ENCODE assay signal across 29 mouse cellular contexts in genomic region chr10:116480988-116481387, GRCm38 (mm10). TPM values are rescaled to one million over a fixed set of nuclear protein-coding genes. Genes with fewer than 3 reads are reported as not detected.
DNase-seq lines count a peak whose midpoint lies in the region; ATAC-seq and TF ChIP-seq lines count a peak whose summit lies in the region.
"Had no signal": no experiment of that assay in that cellular context is flagged by ENCODE, and none has a peak within 500 bp of the region (broad histone marks: within the 10 kb centered on the region; RNA-seq: fewer than 3 reads in every experiment).

No protein-coding gene starts in this region.

- no peak for DNase-seq in gastrocnemius, adult 2 months
- no peak for DNase-seq in gastrocnemius, postnatal 4 days (ENCODE audit: low spot score in 2 of 2)
- DNase-seq in kidney, postnatal 0 days (ENCODE audit: low spot score), result no peak
- no peak for DNase-seq in kidney, postnatal 4 days
- no peak for DNase-seq in lung, embryonic 14.5 days
- DNase-seq in lung, adult 2 months, result no peak
- no peak for DNase-seq in spleen, adult 12 weeks (ENCODE audit: low spot score)
- DNase-seq: adrenal gland, postnatal 36 days; cerebellum, adult 8-10 months; cerebellum, postnatal 25 days; gastrocnemius, postnatal 36 days; heart, postnatal 10 days; kidney, postnatal 36 days; lung, postnatal 4 days; thymus, postnatal 36 days had no signal

- no peak overlapping the region for H3K4me2 ChIP-seq in kidney, postnatal 0 days (ENCODE audit: low read length)
- no peak overlapping the region for H3K4me2 ChIP-seq in lung, embryonic 14.5 days
- H3K4me2 ChIP-seq: embryonic facial prominence, embryonic 15.5 days; forebrain, embryonic 13.5 days; heart, embryonic 13.5 days; intestine, embryonic 15.5 days; kidney, embryonic 15.5 days; limb, embryonic 12.5 days; lung, embryonic 15.5 days; midbrain, embryonic 12.5 days had no signal

- H3K4me1 ChIP-seq in kidney, postnatal 0 days (replicated peaks; ENCODE audit: insufficient read depth, low read length), result no peaks in the 10 kb centered on the region
- no peaks in the 10 kb centered on the region for H3K4me1 ChIP-seq in lung, embryonic 14.5 days (ENCODE audit: insufficient read depth)
- H3K4me1 ChIP-seq in lung, adult 2 months (ENCODE audit: control insufficient read depth, insufficient read depth, low read length), result no peaks in the 10 kb centered on the region
- no peaks in the 10 kb centered on the region; the same call in 1 of the 2 replicates for H3K4me1 ChIP-seq in bone marrow macrophage, adult 2 months (ENCODE audit: control insufficient read depth, insufficient read depth, low read length)
- H3K4me1 ChIP-seq: embryonic facial prominence, embryonic 10.5 days; embryonic facial prominence, embryonic 15.5 days; forebrain, embryonic 13.5 days; heart, embryonic 13.5 days; intestine, embryonic 15.5 days; kidney, embryonic 15.5 days; limb, embryonic 12.5 days; lung, embryonic 15.5 days; midbrain, embryonic 12.5 days had no signal

- H3K9me3 ChIP-seq in kidney, postnatal 0 days (replicated peaks; ENCODE audit: low read length), result no peaks in the 10 kb centered on the region
- no peaks in the 10 kb centered on the region for H3K9me3 ChIP-seq in lung, embryonic 14.5 days (ENCODE audit: low read depth, low read length)
- H3K9me3 ChIP-seq: embryonic facial prominence, embryonic 15.5 days; intestine, embryonic 15.5 days; limb, embryonic 12.5 days; lung, embryonic 15.5 days; midbrain, embryonic 12.5 days had no signal

- H3K27ac ChIP-seq in gastrocnemius, adult 2 months, result no peak overlapping the region
- no peak overlapping the region for H3K27ac ChIP-seq in kidney, postnatal 0 days
- H3K27ac ChIP-seq in lung, embryonic 14.5 days (ENCODE audit: low read depth), result no peak overlapping the region
- H3K27ac ChIP-seq in bone marrow macrophage, adult 2 months (ENCODE audit: insufficient read depth, low read depth, low read length), result no peak overlapping the region
- H3K27ac ChIP-seq: embryonic facial prominence, embryonic 10.5 days; embryonic facial prominence, embryonic 15.5 days; forebrain, embryonic 13.5 days; heart, embryonic 13.5 days; intestine, embryonic 15.5 days; kidney, embryonic 15.5 days; limb, embryonic 12.5 days; lung, embryonic 15.5 days; midbrain, embryonic 12.5 days had no signal

- WGBS in kidney, postnatal 0 days, result 92% methylated on average over 5 of the region's 5 CpGs
- 91% methylated on average over 5 of the region's 5 CpGs for WGBS in lung, embryonic 14.5 days
- 83% methylated on average over 5 of the region's 5 CpGs for WGBS in lung, adult 2 months

- intact Hi-C loops in gastrocnemius, adult 2 months (cut with DNase I), result no loop called here

- TF ChIP-seq CTCF in gastrocnemius, adult 2 months (IDR thresholded peaks at IDR 0.05), result peak; percentile 28; the same call in 1 of the 2 replicates
- peak; percentile 44; the same call in 1 of the 2 replicates for TF ChIP-seq CTCF in kidney, postnatal 0 days (IDR thresholded peaks at IDR 0.05; ENCODE audit: low read depth)
- peak; percentile 22; the same call in 1 of the 2 replicates for TF ChIP-seq CTCF in lung, embryonic 14.5 days (IDR thresholded peaks at IDR 0.05; ENCODE audit: low read depth)
- no peak for TF ChIP-seq CTCF in lung, adult 2 months (IDR thresholded peaks at IDR 0.05; ENCODE audit: insufficient read depth, low read length)
- peak; percentile 39; the same call in 1 of the 2 replicates for TF ChIP-seq CTCF in bone marrow macrophage, adult 2 months (IDR thresholded peaks at IDR 0.05; ENCODE audit: low read depth, low read length)

- no peaks in the 10 kb centered on the region for H3K27me3 ChIP-seq in kidney, postnatal 0 days (ENCODE audit: insufficient read depth, low read length)
- no peaks in the 10 kb centered on the region for H3K27me3 ChIP-seq in lung, embryonic 14.5 days (ENCODE audit: insufficient read depth, low read length)
- H3K27me3 ChIP-seq: embryonic facial prominence, embryonic 15.5 days; forebrain, embryonic 13.5 days; heart, embryonic 13.5 days; intestine, embryonic 15.5 days; kidney, embryonic 15.5 days; limb, embryonic 12.5 days; lung, embryonic 15.5 days; midbrain, embryonic 12.5 days had no signal

- H3K4me3 ChIP-seq in gastrocnemius, adult 2 months, result no peak overlapping the region
- H3K4me3 ChIP-seq in kidney, postnatal 0 days (replicated peaks; ENCODE audit: low read depth, low read length), result no peak overlapping the region
- no peak overlapping the region for H3K4me3 ChIP-seq in lung, embryonic 14.5 days (ENCODE audit: low read depth, low read length)
- H3K4me3 ChIP-seq in lung, adult 2 months (replicated peaks; ENCODE audit: extremely low read depth, low read depth, low read length), result no peak overlapping the region
- H3K4me3 ChIP-seq in bone marrow macrophage, adult 2 months (ENCODE audit: insufficient read depth, low read length), result no peak overlapping the region
- H3K4me3 ChIP-seq: embryonic facial prominence, embryonic 10.5 days; embryonic facial prominence, embryonic 15.5 days; forebrain, embryonic 13.5 days; heart, embryonic 13.5 days; intestine, embryonic 15.5 days; kidney, embryonic 15.5 days; limb, embryonic 12.5 days; lung, embryonic 15.5 days; megakaryocyte, embryonic 14.5 days; midbrain, embryonic 12.5 days had no signal

- 0 out of 2 replicates have a peak, but pooled peaks have one; percentile 13 for ATAC-seq in kidney, postnatal 0 days (replicated peaks; ENCODE audit: low FRiP score, low read depth)
- ATAC-seq in lung, embryonic 14.5 days (ENCODE audit: insufficient read depth), result no peak
- ATAC-seq: forebrain, embryonic 13.5 days; hindbrain, embryonic 16.5 days; intestine, embryonic 15.5 days had no signal

- TF ChIP-seq POLR2A in lung, adult 2 months (IDR thresholded peaks at IDR 0.05; ENCODE audit: borderline replicate concordance, extremely low read depth, low read depth, low read length), result no peak
- no peak for TF ChIP-seq POLR2A in bone marrow macrophage, adult 2 months (IDR thresholded peaks at IDR 0.05; ENCODE audit: borderline replicate concordance, low read depth, low read length)

- H3K9ac ChIP-seq in kidney, postnatal 0 days (ENCODE audit: low read depth, low read length), result no peak overlapping the region
- H3K9ac ChIP-seq in lung, embryonic 14.5 days, result no peak overlapping the region
- H3K9ac ChIP-seq: embryonic facial prominence, embryonic 15.5 days; forebrain, embryonic 13.5 days; heart, embryonic 13.5 days; intestine, embryonic 15.5 days; kidney, embryonic 15.5 days; limb, embryonic 12.5 days; lung, embryonic 15.5 days; midbrain, embryonic 12.5 days had no signal

- H3K36me3 ChIP-seq in kidney, postnatal 0 days (ENCODE audit: insufficient read depth, low read length), result peaks cover 17% of the 10 kb centered on the region
- H3K36me3 ChIP-seq in lung, embryonic 14.5 days (ENCODE audit: insufficient read depth), result peaks cover 30% of the 10 kb centered on the region

RNA-seq across cellular contexts. Expression of gene Kcnmb4, which starts 7.3 kb away (rescaled TPM):
- total RNA-seq in gastrocnemius, adult 2 months (2021), result under 1 TPM; 0.23 to 0.28 TPM
- 1 to 10 TPM; 3.0 to 4.5 TPM for total RNA-seq in gastrocnemius, postnatal 4 days (2021)
- polyA plus RNA-seq in kidney, postnatal 0 days (2015; fragmentation: Nextera tagmentation; extraction: Ambion mirVana), result 1.5 and 1.9 TPM in 2 replicates
- polyA plus RNA-seq in lung, embryonic 14.5 days (2014; fragmentation: Nextera tagmentation; extraction: Ambion mirVana), result 3.9 and 4.6 TPM in 2 replicates
- 11.3 and 15.3 TPM in 2 replicates for polyA plus RNA-seq in lung, adult 2 months (2012; rRNA removed)
- polyA plus RNA-seq in bone marrow macrophage, adult 2 months (2012; ENCODE audit: insufficient read depth, insufficient read length, missing spikeins), result not detected in 2 replicates
- total RNA-seq: gastrocnemius, adult 18-20 months; gastrocnemius, postnatal 36 days; monocyte, adult 5-6 weeks had no signal
